Mouse (Mus musculus): ENCODE measurements around the gene Rab4a. TPM values are rescaled to one million over a fixed set of nuclear protein-coding genes. Genes with fewer than 3 reads are reported as not detected.

The Rab4a gene
- polyA plus RNA-seq, 1 experiment from 2014 or later = 87.0 TPM

- WGBS = 85% methylated on average over 9 of the region's 9 CpGs
- Histone ChIP-seq H3K4me1 (peaks cover 22% of the 10 kb centered on the region), H3K36me3 (no peaks in the 10 kb centered on the region), H3K9ac (replicated peaks) (no peak overlapping the region), H3K27me3 (replicated peaks) (peaks cover 4% of the 10 kb centered on the region; the same call in 1 of the 2 replicates), H3K9me3 (replicated peaks) (no peaks in the 10 kb centered on the region), H3K4me2 (no peak overlapping the region), H3K27ac (replicated peaks) (no peak overlapping the region), H3K4me3 (replicated peaks) (no peak overlapping the region)
- ATAC-seq (ENCODE audit: low FRiP score) = no peak
These were observed 16.3 kb upstream of the Rab4a start for GRCm38 (mm10) chr8:123789461-123789860.

- H3K27ac ChIP-seq (replicated peaks) = no peak overlapping the region
- ATAC-seq (ENCODE audit: low FRiP score) = no peak
- no peaks in the 10 kb centered on the region for H3K36me3 ChIP-seq
- no peak overlapping the region for H3K4me2 ChIP-seq
- H3K9me3 ChIP-seq (replicated peaks) = no peaks in the 10 kb centered on the region
- WGBS = 0% methylated on average over 4 of the region's 4 CpGs
- peaks cover 24% of the 10 kb centered on the region for H3K4me1 ChIP-seq
- H3K4me3 ChIP-seq (replicated peaks) = no peak overlapping the region
- H3K9ac ChIP-seq (replicated peaks) = no peak overlapping the region
- H3K27me3 ChIP-seq (replicated peaks) = peaks cover 4% of the 10 kb centered on the region; the same call in 1 of the 2 replicates
These were observed 15.8 kb upstream of the Rab4a start for GRCm38 (mm10) chr8:123789970-123790369.

GRCm38 (mm10) chr8:123791101-123791844, 14.5 kb upstream of the Rab4a start:
- H3K36me3 ChIP-seq = no peaks in the 10 kb centered on the region
- no peak overlapping the region for H3K27ac ChIP-seq (replicated peaks)
- no peak for ATAC-seq (ENCODE audit: low FRiP score)
- H3K9me3 ChIP-seq (replicated peaks) = no peaks in the 10 kb centered on the region
- WGBS = 31% methylated on average over 16 of the region's 16 CpGs
- no peak overlapping the region for H3K4me3 ChIP-seq (replicated peaks)
- peaks cover 24% of the 10 kb centered on the region for H3K4me1 ChIP-seq
- H3K27me3 ChIP-seq (replicated peaks) = peaks cover 4% of the 10 kb centered on the region; the same call in 1 of the 2 replicates
- no peak overlapping the region for H3K9ac ChIP-seq (replicated peaks)
- H3K4me2 ChIP-seq = no peak overlapping the region

- H3K9me3 ChIP-seq (replicated peaks) = no peaks in the 10 kb centered on the region
- WGBS = 47% methylated on average over 7 of the region's 7 CpGs
These were observed 13.9 kb upstream of the Rab4a start for GRCm38 (mm10) chr8:123791845-123792225.

GRCm38 (mm10) chr8:123793900-123794299, 11.9 kb upstream of the Rab4a start:
- no peak overlapping the region for H3K9ac ChIP-seq (replicated peaks)
- no peak overlapping the region for H3K4me2 ChIP-seq
- H3K27ac ChIP-seq (replicated peaks) = no peak overlapping the region
- H3K4me1 ChIP-seq = peaks cover 24% of the 10 kb centered on the region
- no peaks in the 10 kb centered on the region for H3K36me3 ChIP-seq
- no peak overlapping the region for H3K4me3 ChIP-seq (replicated peaks)
- no peak for ATAC-seq (ENCODE audit: low FRiP score)
- no peaks in the 10 kb centered on the region for H3K9me3 ChIP-seq (replicated peaks)
- WGBS = 25% methylated on average over 10 of the region's 10 CpGs
- H3K27me3 ChIP-seq (replicated peaks) = peaks cover 4% of the 10 kb centered on the region; the same call in 1 of the 2 replicates

More at GRCm38 (mm10) chr8:123791845-123792225, 13.9 kb upstream of the Rab4a start:
- ATAC-seq (ENCODE audit: low FRiP score) = no peak
- H3K27me3 ChIP-seq (replicated peaks) = peaks cover 4% of the 10 kb centered on the region; the same call in 1 of the 2 replicates
- H3K9ac ChIP-seq (replicated peaks) = no peak overlapping the region
- no peak overlapping the region for H3K4me3 ChIP-seq (replicated peaks)
- H3K4me2 ChIP-seq = no peak overlapping the region
- H3K27ac ChIP-seq (replicated peaks) = no peak overlapping the region
- no peaks in the 10 kb centered on the region for H3K36me3 ChIP-seq
- H3K4me1 ChIP-seq = peaks cover 24% of the 10 kb centered on the region

- peaks cover 23% of the 10 kb centered on the region for H3K4me1 ChIP-seq
- no peaks in the 10 kb centered on the region for H3K9me3 ChIP-seq (replicated peaks)
- no peak for ATAC-seq (ENCODE audit: low FRiP score)
- peaks cover 4% of the 10 kb centered on the region; the same call in 1 of the 2 replicates for H3K27me3 ChIP-seq (replicated peaks)
- H3K4me3 ChIP-seq (replicated peaks) = no peak overlapping the region
- no peaks in the 10 kb centered on the region for H3K36me3 ChIP-seq
- WGBS = 85% methylated on average over 4 of the region's 4 CpGs
- H3K27ac ChIP-seq (replicated peaks) = no peak overlapping the region
- H3K4me2 ChIP-seq = no peak overlapping the region
- no peak overlapping the region for H3K9ac ChIP-seq (replicated peaks)
These were observed 11.0 kb upstream of the Rab4a start for GRCm38 (mm10) chr8:123794766-123795165.

GRCm38 (mm10) chr8:123796758-123797157, 9.0 kb upstream of the Rab4a start:
- peaks cover 13% of the 10 kb centered on the region; the same call in 1 of the 2 replicates for H3K4me1 ChIP-seq
- no peak overlapping the region for H3K4me3 ChIP-seq (replicated peaks)
- no peak overlapping the region for H3K9ac ChIP-seq (replicated peaks)
- ATAC-seq (ENCODE audit: low FRiP score) = no peak
- no peak overlapping the region for H3K4me2 ChIP-seq
- H3K36me3 ChIP-seq = no peaks in the 10 kb centered on the region
- H3K9me3 ChIP-seq (replicated peaks) = no peaks in the 10 kb centered on the region
- H3K27me3 ChIP-seq (replicated peaks) = 0 out of 2 replicates have a peak, but pooled peaks cover 1% of the 10 kb centered on the region
- WGBS = 73% methylated on average over 4 of the region's 4 CpGs
- H3K27ac ChIP-seq (replicated peaks) = no peak overlapping the region

GRCm38 (mm10) chr8:123797928-123798327, 7.9 kb upstream of the Rab4a start:
- 86% methylated on average over 15 of the region's 15 CpGs for WGBS
- Histone ChIP-seq H3K4me1 (peaks cover 9% of the 10 kb centered on the region; the same call in 1 of the 2 replicates), H3K4me2 (no peak overlapping the region), H3K9me3 (replicated peaks) (no peaks in the 10 kb centered on the region), H3K9ac (replicated peaks) (no peak overlapping the region), H3K27ac (replicated peaks) (no peak overlapping the region), H3K27me3 (replicated peaks) (no peaks in the 10 kb centered on the region), H3K4me3 (replicated peaks) (no peak overlapping the region), H3K36me3 (no peaks in the 10 kb centered on the region)
- no peak for ATAC-seq (ENCODE audit: low FRiP score)

- Histone ChIP-seq H3K9ac (replicated peaks) (no peak overlapping the region), H3K4me1 (0 out of 2 replicates have a peak, but pooled peaks cover 2% of the 10 kb centered on the region), H3K27ac (replicated peaks) (no peak overlapping the region), H3K4me2 (no peak overlapping the region), H3K36me3 (no peaks in the 10 kb centered on the region), H3K9me3 (replicated peaks) (no peaks in the 10 kb centered on the region), H3K4me3 (replicated peaks) (no peak overlapping the region), H3K27me3 (replicated peaks) (no peaks in the 10 kb centered on the region)
- 89% methylated on average over 6 of the region's 6 CpGs for WGBS
- ATAC-seq (ENCODE audit: low FRiP score) = no peak
These were observed 6.4 kb upstream of the Rab4a start for GRCm38 (mm10) chr8:123799434-123799833.

- Histone ChIP-seq H3K27me3 (replicated peaks) (no peaks in the 10 kb centered on the region), H3K4me2 (no peak overlapping the region), H3K27ac (replicated peaks) (no peak overlapping the region), H3K9me3 (replicated peaks) (no peaks in the 10 kb centered on the region), H3K4me3 (replicated peaks) (no peak overlapping the region), H3K36me3 (no peaks in the 10 kb centered on the region), H3K4me1 (no peaks in the 10 kb centered on the region), H3K9ac (replicated peaks) (no peak overlapping the region)
- no peak for ATAC-seq (ENCODE audit: low FRiP score)
- 67% methylated on average over 3 of the region's 3 CpGs for WGBS
These were observed 5.9 kb upstream of the Rab4a start for GRCm38 (mm10) chr8:123799885-123800284.

- Histone ChIP-seq H3K9me3 (replicated peaks) (no peaks in the 10 kb centered on the region), H3K36me3 (no peaks in the 10 kb centered on the region), H3K27ac (replicated peaks) (no peak overlapping the region), H3K4me1 (peaks cover 7% of the 10 kb centered on the region), H3K27me3 (replicated peaks) (no peaks in the 10 kb centered on the region), H3K9ac (replicated peaks) (no peak overlapping the region), H3K4me3 (replicated peaks) (no peak overlapping the region), H3K4me2 (no peak overlapping the region)
- WGBS = 92% methylated on average over 7 of the region's 7 CpGs
- no peak for ATAC-seq (ENCODE audit: low FRiP score)
These were observed 4.9 kb upstream of the Rab4a start for GRCm38 (mm10) chr8:123800867-123801266.

- H3K27me3 ChIP-seq (replicated peaks) = no peaks in the 10 kb centered on the region
These were observed 4.2 kb upstream of the Rab4a start for GRCm38 (mm10) chr8:123801538-123801937.

More at GRCm38 (mm10) chr8:123801538-123801937, 4.2 kb upstream of the Rab4a start:
- H3K4me3 ChIP-seq (replicated peaks) = no peak overlapping the region
- no peaks in the 10 kb centered on the region for H3K9me3 ChIP-seq (replicated peaks)
- WGBS = 90% methylated on average over 2 of the region's 2 CpGs
- no peak for ATAC-seq (ENCODE audit: low FRiP score)
- H3K4me1 ChIP-seq = peaks cover 10% of the 10 kb centered on the region
- no peaks in the 10 kb centered on the region for H3K36me3 ChIP-seq
- H3K27ac ChIP-seq (replicated peaks) = no peak overlapping the region
- H3K9ac ChIP-seq (replicated peaks) = no peak overlapping the region
- no peak overlapping the region for H3K4me2 ChIP-seq
